Mouse (Mus musculus) heart, adult 2 months (tissue): Measurements from ENCODE around the gene Heatr9. TPM values are rescaled to one million over a fixed set of nuclear protein-coding genes. Genes with fewer than 3 reads are reported as not detected.
A peak's percentile ranks its signal among the peaks of the same experiment; 100 is the strongest.

ENCODE experiments used
- DNase-seq, 2 experiments: peaks; one replicate each; pipeline ENCODE4 v3.0.0; 2021
- H3K27ac ChIP-seq: fragments of 200-600 bp; 2 replicates; pipeline ENCODE4 v1.8.1; 2022
- H3K27me3 ChIP-seq: fragments of 200-500 bp; 2 replicates; pipeline ENCODE4 v1.6.1; 2012; ENCODE audit warnings: mild to moderate bottlenecking, low read length, inconsistent platforms, mixed read lengths; ENCODE audit not compliant: control insufficient read depth, insufficient read depth
- H3K36me3 ChIP-seq: fragments of 200-500 bp; 2 replicates; pipeline ENCODE4 v1.6.1; 2012; ENCODE audit warnings: low read length, inconsistent platforms; ENCODE audit not compliant: control insufficient read depth, insufficient read depth
- H3K4me1 ChIP-seq: fragments of 200-500 bp; 2 replicates; pipeline ENCODE4 v1.6.1; 2011; ENCODE audit warnings: low read length; ENCODE audit not compliant: control insufficient read depth, insufficient read depth
- H3K4me3 ChIP-seq: fragments of 200-600 bp; 2 replicates; pipeline ENCODE4 v1.8.1; 2022
- H3K79me2 ChIP-seq: fragments of 200-500 bp; replicated peaks from 2 replicates; pipeline ENCODE4 v1.6.1; 2012; ENCODE audit warnings: mild to moderate bottlenecking, inconsistent platforms, low read length, moderate library complexity, mixed read lengths; ENCODE audit not compliant: control insufficient read depth, insufficient read depth
- H3K9ac ChIP-seq: fragments of 200-500 bp; 2 replicates; pipeline ENCODE4 v1.6.1; 2012; ENCODE audit warnings: low read depth, mild to moderate bottlenecking, control low read depth, inconsistent platforms, low read length, mixed read lengths
- CTCF ChIP-seq: fragments of 200-600 bp; IDR thresholded peaks from 2 replicates; pipeline ENCODE4 v1.8.1; 2022; ENCODE audit warnings: antibody characterized with exemption, mild to moderate bottlenecking, moderate library complexity
- EP300 ChIP-seq: fragments of 200-500 bp; IDR thresholded peaks from 2 replicates; pipeline ENCODE4 v1.6.1; 2011; ENCODE audit warnings: low read depth, low read length, control low read depth; ENCODE audit not compliant: insufficient read depth
- POLR2A ChIP-seq: fragments of 200-500 bp; IDR thresholded peaks from 2 replicates; pipeline ENCODE4 v1.6.1; 2011; ENCODE audit warnings: mild to moderate bottlenecking, low read depth, low read length, control low read depth; ENCODE audit not compliant: insufficient read depth
- WGBS: fragments of 180-500 bp; shearing (Covaris S2); methylation state at CpG from one replicate; pipeline ENCODE4 v1.1.7; 2018; 5-methylcytosine and 5-hydroxymethylcytosine counted together
- intact Hi-C: fragments of 180-260 bp; cut with DNase I; formaldehyde crosslinking; loops from one replicate; pipeline ENCODE4 v1.15.1; 2025
- polyA plus RNA-seq: library from polyadenylated mRNA; depleted of rRNA; stranded (reverse); fragments of >200 nt; gene quantifications from 2 replicates; pipeline ENCODE4 v1.2.3, GENCODE M21; 2012
- total RNA-seq, 2 experiments: library from RNA; stranded (reverse); gene quantifications; 2 replicates each; pipeline ENCODE4 v1.2.3; 2021

Gene Heatr9
- total and polyA plus RNA-seq, 3 experiments = not detected

- H3K4me3 ChIP-seq = peak overlapping the region; percentile 78
- peak overlapping the region; percentile 93 for H3K9ac ChIP-seq
- TF ChIP-seq EP300 (no peak), CTCF (no peak), POLR2A (no peak)
- H3K27me3 ChIP-seq = no peaks in the 10 kb centered on the region
- DNase-seq = no peak
- H3K79me2 ChIP-seq = no peaks in the 10 kb centered on the region
- intact Hi-C loops = no loop called here
- peaks cover 4% of the 10 kb centered on the region for H3K4me1 ChIP-seq
- peak overlapping the region; percentile 90 for H3K27ac ChIP-seq
- peaks cover 9% of the 10 kb centered on the region for H3K36me3 ChIP-seq
- WGBS = under 1% methylated on average over 52 of the region's 52 CpGs
Measured at GRCm38 (mm10) chr11:83473235-83474016, 48.5 kb downstream of the Heatr9 start.

- WGBS = 1% methylated on average over 66 of the region's 66 CpGs
- H3K27ac ChIP-seq = peak within 1 kb of the TSS; percentile 90
- peak; percentile 99 to 100 for DNase-seq
- H3K27me3 ChIP-seq = no peaks in the 10 kb centered on the region
- TF ChIP-seq CTCF (peak; percentile 85), POLR2A (peak; percentile 80), EP300 (peak; percentile 62; the same call in 1 of the 2 replicates)
- peak within 1 kb of the TSS; percentile 93 for H3K9ac ChIP-seq
- peak within 1 kb of the TSS; percentile 78 for H3K4me3 ChIP-seq
- H3K4me1 ChIP-seq = peaks cover 4% of the 10 kb centered on the region
- intact Hi-C loops = loop anchor here (1.0 kb wide), 1 partner anchor 29 kb away; no protein-coding TSS in a partner anchor
- H3K36me3 ChIP-seq = peaks cover 9% of the 10 kb centered on the region
- H3K79me2 ChIP-seq = no peaks in the 10 kb centered on the region
Measured at GRCm38 (mm10) chr11:83472324-83473234, 49.4 kb downstream of the Heatr9 start, which contains the start of gene Taf15. TSS of gene Taf15 (plus strand) at chr11:83473086.

- 83% methylated on average over 2 of the region's 2 CpGs for WGBS
- Histone ChIP-seq H3K27me3 (no peaks in the 10 kb centered on the region), H3K4me3 (no peak overlapping the region), H3K4me1 (peaks cover 9% of the 10 kb centered on the region), H3K36me3 (peaks cover 9% of the 10 kb centered on the region), H3K79me2 (no peaks in the 10 kb centered on the region), H3K27ac (no peak overlapping the region), H3K9ac (no peak overlapping the region)
- DNase-seq = no peak
- TF ChIP-seq CTCF (no peak), EP300 (no peak), POLR2A (no peak)
- intact Hi-C loops = loop anchor here (1.0 kb wide), 1 partner anchor 28 kb away; no protein-coding TSS in a partner anchor
Measured at GRCm38 (mm10) chr11:83471766-83472165, 50.2 kb downstream of the Heatr9 start.

- WGBS = 93% methylated on average over 3 of the region's 3 CpGs
- TF ChIP-seq EP300 (no peak), POLR2A (no peak), CTCF (no peak)
- no peak for DNase-seq
- Histone ChIP-seq H3K4me3 (no peak overlapping the region), H3K27ac (no peak overlapping the region), H3K36me3 (peaks cover 4% of the 10 kb centered on the region; the same call in 1 of the 2 replicates), H3K79me2 (no peaks in the 10 kb centered on the region), H3K27me3 (no peaks in the 10 kb centered on the region), H3K4me1 (peaks cover 14% of the 10 kb centered on the region), H3K9ac (no peak overlapping the region)
- intact Hi-C loops = loop anchor here (5.0 kb wide), 1 partner anchor 516 kb away; the partner anchor contains the start of gene Slfn5
Measured at GRCm38 (mm10) chr11:83468765-83469164, 53.2 kb downstream of the Heatr9 start.

- peaks cover 19% of the 10 kb centered on the region for H3K4me1 ChIP-seq
- DNase-seq = peak; percentile 84 to 89
- intact Hi-C loops = loop anchor here (1.0 to 5.0 kb wide), 2 partner anchors 26 to 515 kb away; partner anchors contain the start of gene Slfn5
- TF ChIP-seq POLR2A (peak; percentile 22; the same call in 1 of the 2 replicates), CTCF (no peak), EP300 (peak; percentile 94)
- peak overlapping the region; percentile 72 for H3K27ac ChIP-seq
- peaks cover 4% of the 10 kb centered on the region; the same call in 1 of the 2 replicates for H3K36me3 ChIP-seq
- H3K79me2 ChIP-seq = peaks cover 3% of the 10 kb centered on the region; the same call in 1 of the 2 replicates
- H3K4me3 ChIP-seq = no peak overlapping the region
- whole genome bisulfite sequencing = 10% methylated on average over 11 of the region's 11 CpGs
- H3K9ac ChIP-seq = no peak overlapping the region
- no peaks in the 10 kb centered on the region for H3K27me3 ChIP-seq
Measured at GRCm38 (mm10) chr11:83467120-83467652, 54.8 kb downstream of the Heatr9 start.
